In genomic region chr5:150451281-150452003, GRCm38 (mm10) we compare ENCODE assay signal across 17 mouse cellular contexts.
"Had no signal": no experiment of that assay in that cellular context is flagged by ENCODE, and none has a peak within 500 bp of the region (broad histone marks: within the 10 kb centered on the region; RNA-seq: fewer than 3 reads in every experiment).

No protein-coding gene starts in this region.

- DNase-seq: kidney, adult 18-20 months; kidney, postnatal 10 days; kidney, postnatal 4 days; left cerebral cortex, postnatal 4 days; right cerebral cortex, postnatal 14 days; thymus, adult 18-20 months; thymus, postnatal 14 days had no signal

- H3K36me3 ChIP-seq: intestine, embryonic 15.5 days had no signal

- H3K4me2 ChIP-seq: intestine, embryonic 15.5 days; limb, embryonic 13.5 days; liver, embryonic 11.5 days; liver, embryonic 15.5 days; midbrain, embryonic 11.5 days; neural tube, embryonic 13.5 days had no signal

- ATAC-seq: intestine, embryonic 15.5 days; midbrain, embryonic 16.5 days had no signal

- H3K9me3 ChIP-seq: intestine, embryonic 15.5 days had no signal

- H3K4me3 ChIP-seq: intestine, embryonic 15.5 days; layer of hippocampus, adult 2 months; limb, embryonic 13.5 days; liver, embryonic 15.5 days; megakaryocyte, embryonic 14.5 days; neural tube, embryonic 13.5 days had no signal

- H3K4me1 ChIP-seq: intestine, embryonic 15.5 days; limb, embryonic 13.5 days; liver, embryonic 15.5 days; megakaryocyte, embryonic 14.5 days; neural tube, embryonic 13.5 days had no signal

- H3K27ac ChIP-seq: intestine, embryonic 15.5 days; layer of hippocampus, adult 2 months; limb, embryonic 13.5 days; liver, embryonic 15.5 days; macrophage; neural tube, embryonic 13.5 days had no signal

- H3K27me3 ChIP-seq: intestine, embryonic 15.5 days; limb, embryonic 13.5 days; liver, embryonic 15.5 days; megakaryocyte, embryonic 14.5 days; neural tube, embryonic 13.5 days had no signal

- H3K9ac ChIP-seq: intestine, embryonic 15.5 days; limb, embryonic 13.5 days; liver, embryonic 15.5 days; neural tube, embryonic 13.5 days had no signal
